Mouse (Mus musculus) E14TG2a.4 (cell line): ENCODE results near the gene N4bp1.

Experiments used
- H3K27me3 ChIP-seq: 2 replicates; pipeline ENCODE4 v1.6.1; 2014; ENCODE audit warnings: low read length, control low read depth; ENCODE audit not compliant: insufficient read depth
- H3K36me3 ChIP-seq: 2 replicates; pipeline ENCODE4 v1.6.1; 2014; ENCODE audit warnings: low read length, control low read depth; ENCODE audit not compliant: insufficient read depth
- H3K4me1 ChIP-seq: replicated peaks from 2 replicates; pipeline ENCODE4 v1.6.1; 2014; ENCODE audit warnings: low read depth, low read length, control low read depth
- H3K4me3 ChIP-seq: replicated peaks from 2 replicates; pipeline ENCODE4 v1.5.1; 2014; ENCODE audit warnings: mild to moderate bottlenecking, low read length
- H3K9me3 ChIP-seq: 2 replicates; pipeline ENCODE4 v1.6.1; 2014; ENCODE audit warnings: low read length, control low read depth
- CTCF ChIP-seq: conservative IDR thresholded peaks from 2 replicates; pipeline ENCODE4 v1.5.1; 2014; ENCODE audit warnings: low read length
- NANOG ChIP-seq: IDR thresholded peaks from 2 replicates; pipeline ENCODE4 v1.6.1; 2014; ENCODE audit warnings: borderline replicate concordance, low read length, mixed read lengths
- POU5F1 ChIP-seq: IDR thresholded peaks from 2 replicates; pipeline ENCODE4 v1.6.1; 2014; ENCODE audit warnings: low read length, borderline replicate concordance

N4bp1 gene

DNA sequence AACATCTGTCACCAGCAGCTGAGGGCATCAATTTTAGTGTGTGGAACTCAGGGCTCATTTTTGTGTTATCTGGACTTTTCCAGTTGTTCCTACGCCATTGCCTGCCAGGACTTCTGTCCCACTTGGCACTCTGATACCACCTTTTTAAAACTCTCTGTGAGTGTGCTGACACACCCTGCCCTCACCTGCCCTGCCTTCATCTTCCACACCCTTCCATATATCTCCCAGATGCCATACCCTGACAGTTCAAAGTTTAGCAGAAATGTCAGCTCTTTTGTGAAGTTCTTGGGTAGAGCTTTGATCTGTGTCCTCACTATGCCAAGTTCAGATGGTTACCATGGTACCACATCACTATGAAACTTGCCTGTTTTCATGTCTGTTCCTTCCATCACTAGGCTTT lies 95.5 kb downstream of the N4bp1 start:
- no peaks in the 10 kb centered on the region for H3K27me3 ChIP-seq
- H3K4me1 ChIP-seq: peaks cover 14% of the 10 kb centered on the region
- H3K4me3 ChIP-seq: no peak overlapping the region
- H3K36me3 ChIP-seq: no peaks in the 10 kb centered on the region
- H3K9me3 ChIP-seq: peaks cover 11% of the 10 kb centered on the region
- TF ChIP-seq NANOG (no peak), POU5F1 (no peak), CTCF (no peak)

DNA sequence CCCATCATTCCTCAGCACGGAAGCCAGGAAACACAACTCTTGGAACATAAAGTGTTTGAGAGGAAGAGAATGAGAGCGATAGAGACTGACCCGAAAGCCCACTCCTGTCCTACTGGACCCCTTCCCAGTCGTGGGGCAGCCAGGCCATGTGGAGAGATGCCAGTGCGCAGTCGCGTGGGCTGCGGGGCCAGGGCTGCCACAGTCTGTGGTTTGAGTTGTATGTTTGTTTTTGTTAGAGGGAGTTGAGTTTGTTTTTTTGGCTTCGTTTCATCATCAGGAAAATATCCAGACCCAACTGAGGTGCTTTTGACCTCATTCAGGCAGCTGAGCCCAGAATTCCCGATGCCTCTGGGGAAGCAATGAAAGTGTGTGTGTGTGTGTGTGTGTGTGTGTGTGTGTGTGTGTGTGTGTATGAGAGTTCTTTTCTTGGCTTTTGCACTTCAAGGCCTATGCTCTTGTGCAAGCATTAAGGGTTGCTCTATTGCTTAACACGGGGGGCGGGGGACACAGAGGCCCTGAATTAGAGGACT lies 97.1 kb downstream of the N4bp1 start:
- TF ChIP-seq CTCF: no peak
- TF ChIP-seq NANOG: no peak
- no peak for TF ChIP-seq POU5F1
- Histone ChIP-seq H3K4me1 (peaks cover 14% of the 10 kb centered on the region), H3K4me3 (no peak overlapping the region), H3K9me3 (no peaks in the 10 kb centered on the region), H3K36me3 (no peaks in the 10 kb centered on the region), H3K27me3 (no peaks in the 10 kb centered on the region)

GRCm38 (mm10) chr8:86786498-86786897 lies 98.6 kb downstream of the N4bp1 start:
- no peaks in the 10 kb centered on the region for H3K9me3 ChIP-seq
- peaks cover 14% of the 10 kb centered on the region for H3K4me1 ChIP-seq
- H3K36me3 ChIP-seq: no peaks in the 10 kb centered on the region
- TF ChIP-seq NANOG (no peak), POU5F1 (no peak), CTCF (no peak)
- no peaks in the 10 kb centered on the region for H3K27me3 ChIP-seq
- no peak overlapping the region for H3K4me3 ChIP-seq

- Histone ChIP-seq H3K4me3 (no peak overlapping the region), H3K9me3 (no peaks in the 10 kb centered on the region), H3K4me1 (peaks cover 23% of the 10 kb centered on the region), H3K36me3 (no peaks in the 10 kb centered on the region), H3K27me3 (no peaks in the 10 kb centered on the region)
- TF ChIP-seq NANOG (no peak), POU5F1 (no peak)
Measured at GRCm38 (mm10) chr8:86781094-86781493, 104.0 kb downstream of the N4bp1 start.

GRCm38 (mm10) chr8:86779207-86779606 lies 105.9 kb downstream of the N4bp1 start:
- peaks cover 40% of the 10 kb centered on the region for H3K4me1 ChIP-seq
- no peaks in the 10 kb centered on the region for H3K9me3 ChIP-seq
- TF ChIP-seq CTCF (no peak), NANOG (no peak), POU5F1 (no peak)
- H3K27me3 ChIP-seq: no peaks in the 10 kb centered on the region
- no peak overlapping the region for H3K4me3 ChIP-seq
- H3K36me3 ChIP-seq: no peaks in the 10 kb centered on the region

GRCm38 (mm10) chr8:86769945-86770715 lies 114.9 kb downstream of the N4bp1 start:
- H3K27me3 ChIP-seq: no peaks in the 10 kb centered on the region
- no peaks in the 10 kb centered on the region for H3K9me3 ChIP-seq
- H3K36me3 ChIP-seq: no peaks in the 10 kb centered on the region
- no peak overlapping the region for H3K4me3 ChIP-seq
- TF ChIP-seq NANOG (no peak), POU5F1 (no peak), CTCF (no peak)
- H3K4me1 ChIP-seq: peaks cover 38% of the 10 kb centered on the region

DNA sequence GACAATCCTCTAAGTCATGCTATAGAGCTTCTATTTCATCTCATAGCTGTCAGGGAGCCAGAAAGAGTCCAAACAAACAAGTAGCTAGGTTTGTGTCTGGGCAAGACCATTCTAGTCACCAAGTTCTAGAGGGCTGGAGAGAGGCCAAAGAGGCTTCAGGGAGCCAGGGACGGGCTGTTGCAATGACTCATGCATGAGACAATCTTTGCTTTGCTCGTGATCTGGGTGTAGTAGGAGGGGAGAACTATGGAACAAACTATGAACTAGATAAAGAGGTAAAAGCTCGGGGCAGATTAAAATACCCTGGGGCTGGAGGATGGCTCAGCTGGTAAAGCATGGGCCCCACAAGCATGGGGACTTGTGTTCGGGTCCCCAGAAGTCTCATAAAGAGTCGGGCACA lies 116.6 kb downstream of the N4bp1 start:
- no peaks in the 10 kb centered on the region for H3K36me3 ChIP-seq
- H3K4me3 ChIP-seq: no peak overlapping the region
- H3K4me1 ChIP-seq: peaks cover 43% of the 10 kb centered on the region
- TF ChIP-seq POU5F1 (no peak), CTCF (no peak), NANOG (no peak)
- no peaks in the 10 kb centered on the region for H3K9me3 ChIP-seq
- no peaks in the 10 kb centered on the region for H3K27me3 ChIP-seq

- no peaks in the 10 kb centered on the region for H3K9me3 ChIP-seq
- H3K27me3 ChIP-seq: peaks cover 4% of the 10 kb centered on the region; the same call in 1 of the 2 replicates
- TF ChIP-seq NANOG (no peak), POU5F1 (no peak), CTCF (no peak)
- no peaks in the 10 kb centered on the region for H3K36me3 ChIP-seq
- H3K4me3 ChIP-seq: no peak overlapping the region
- peaks cover 55% of the 10 kb centered on the region for H3K4me1 ChIP-seq
Measured at GRCm38 (mm10) chr8:86766548-86767211, 118.4 kb downstream of the N4bp1 start.
